Mouse (Mus musculus) hindbrain, embryonic 15.5 days (tissue): Measurements from ENCODE around the gene Cdc42bpg. TPM values are rescaled to one million over a fixed set of nuclear protein-coding genes. Genes with fewer than 3 reads are reported as not detected.

Experiments
- ATAC-seq: fragments of 200-750 bp; cut with Nextera tagmentation; 2 replicates; pipeline ENCODE4 v1.8.0; 2017; ENCODE audit warnings: low read depth, moderate number of reproducible peaks, moderate TSS enrichment; ENCODE audit not compliant: low FRiP score
- H3K27ac ChIP-seq: fragments of 300-500 bp; sonication (generic); replicated peaks from 2 replicates; pipeline ENCODE4 v1.5.1; 2015; ENCODE audit warnings: mild to moderate bottlenecking, inconsistent platforms
- H3K27me3 ChIP-seq: fragments of 300-500 bp; sonication (generic); 2 replicates; pipeline ENCODE4 v1.6.1; 2015; ENCODE audit warnings: control low read depth, inconsistent platforms
- H3K36me3 ChIP-seq: fragments of 300-500 bp; sonication (generic); 2 replicates; pipeline ENCODE4 v1.6.1; 2015; ENCODE audit warnings: control low read depth, inconsistent platforms
- H3K4me1 ChIP-seq: fragments of 300-500 bp; sonication (generic); replicated peaks from 2 replicates; pipeline ENCODE4 v1.6.1; 2015; ENCODE audit warnings: control low read depth, inconsistent platforms
- H3K4me2 ChIP-seq: fragments of 300-500 bp; sonication (generic); 2 replicates; pipeline ENCODE4 v1.6.1; 2015; ENCODE audit warnings: moderate library complexity, mild to moderate bottlenecking, inconsistent platforms
- H3K4me3 ChIP-seq: fragments of 300-500 bp; sonication (generic); 2 replicates; pipeline ENCODE4 v1.5.1; 2015; ENCODE audit warnings: mild to moderate bottlenecking, inconsistent platforms
- H3K9ac ChIP-seq: fragments of 300-500 bp; sonication (generic); 2 replicates; pipeline ENCODE4 v1.6.1; 2015; ENCODE audit warnings: inconsistent platforms
- H3K9me3 ChIP-seq: fragments of 300-500 bp; sonication (generic); 2 replicates; pipeline ENCODE4 v1.6.1; 2016; ENCODE audit warnings: control low read depth, inconsistent platforms
- WGBS: fragments of 180-500 bp; shearing (Covaris S2); methylation state at CpG from one replicate; pipeline ENCODE4 v1.1.7; 2015; 5-methylcytosine and 5-hydroxymethylcytosine counted together
- microRNA counts: library from miRNA; unstranded; fragments of <30 nt; microRNA quantifications from one replicate; lab custom pipeline; 2016
- microRNA-seq: library from miRNA; unstranded; fragments of <30 nt; microRNA quantifications from one replicate; pipeline ENCODE4, GENCODE M21; 2016
- polyA plus RNA-seq: library from polyadenylated mRNA; unstranded; fragments of >200 nt; fragmentation: Nextera tagmentation; extraction: Ambion mirVana; gene quantifications from 2 replicates; pipeline ENCODE4 v1.2.1, GENCODE M21; 2015

Cdc42bpg gene
- polyA plus RNA-seq, 1 experiment from 2014 or later, result 0.36 TPM

- 0 out of 2 replicates have a peak, but pooled peaks have one; percentile 32 for ATAC-seq
- 61% methylated on average over 12 of the region's 12 CpGs for WGBS
- H3K9ac ChIP-seq, result no peak overlapping the region
- H3K4me3 ChIP-seq, result no peak overlapping the region
- no peaks in the 10 kb centered on the region for H3K9me3 ChIP-seq
- peaks cover 89% of the 10 kb centered on the region for H3K36me3 ChIP-seq
- H3K4me2 ChIP-seq, result no peak overlapping the region
- H3K27ac ChIP-seq, result no peak overlapping the region
- no peaks in the 10 kb centered on the region for H3K27me3 ChIP-seq
- 0 out of 2 replicates have a peak, but pooled peaks cover 6% of the 10 kb centered on the region for H3K4me1 ChIP-seq
These were observed 67.5 kb downstream of the Cdc42bpg start for GRCm38 (mm10) chr19:6373539-6374400.

GRCm38 (mm10) chr19:6374571-6374970, 68.3 kb downstream of the Cdc42bpg start:
- Histone ChIP-seq H3K4me1 (0 out of 2 replicates have a peak, but pooled peaks cover 6% of the 10 kb centered on the region), H3K27me3 (no peaks in the 10 kb centered on the region), H3K9ac (no peak overlapping the region), H3K27ac (no peak overlapping the region), H3K36me3 (peaks cover 84% of the 10 kb centered on the region), H3K4me2 (no peak overlapping the region), H3K4me3 (no peak overlapping the region), H3K9me3 (no peaks in the 10 kb centered on the region)
- 95% methylated on average over 10 of the region's 10 CpGs for WGBS
- no peak for ATAC-seq

MicroRNAs within 50 kb of the gene (microRNA counts, 519-probe panel; counts per million panel counts)
- microRNA mmu-miR-192 (lab: Ali Mortazavi, UCI), result 1,952 counts per million, percentile 17 among the panel's probes with 10 or more counts

Small RNAs within 50 kb of the gene (microRNA-seq; reads per million reads assigned to microRNA genes)
- 66.7 reads per million, percentile 45 among the genes with 10 or more reads in this experiment for gene Mir192
- 70.6 reads per million, percentile 47 among the genes with 10 or more reads in this experiment for gene Mir194-2
- gene Mir6989, result not detected

Other genes with a start within 250 kb of the Cdc42bpg start
- gene Mrpl49, start 248.7 kb upstream of the Cdc42bpg start, polyA plus RNA-seq, result 62.3 and 64.4 TPM in 2 replicates
- 503 and 507 TPM in 2 replicates for gene Fau, start 248.6 kb upstream of the Cdc42bpg start, polyA plus RNA-seq
- 33.0 and 34.8 TPM in 2 replicates for gene Znhit2, start 245.3 kb upstream of the Cdc42bpg start, polyA plus RNA-seq
- gene Tm7sf2, start 238.1 kb upstream of the Cdc42bpg start, polyA plus RNA-seq, result 58.6 and 60.1 TPM in 2 replicates
- gene Vps51, start 229.2 kb upstream of the Cdc42bpg start, polyA plus RNA-seq, result 84.8 and 94.0 TPM in 2 replicates
- not detected in 2 replicates for gene Tmem262, start 226.4 kb upstream of the Cdc42bpg start, polyA plus RNA-seq
- gene Gm28374, start 224.2 kb upstream of the Cdc42bpg start, polyA plus RNA-seq, result 1.3 and 1.4 TPM in 2 replicates
- gene Zfpl1, start 221.5 kb upstream of the Cdc42bpg start, polyA plus RNA-seq, result 79.3 and 82.0 TPM in 2 replicates
- gene Cdca5, start 221.5 kb upstream of the Cdc42bpg start, polyA plus RNA-seq, result 8.4 and 9.6 TPM in 2 replicates
- gene AC131692.1, start 212.0 kb upstream of the Cdc42bpg start, polyA plus RNA-seq, result not detected in 2 replicates
- 0.54 and 0.60 TPM in 2 replicates for gene Naaladl1, start 200.7 kb upstream of the Cdc42bpg start, polyA plus RNA-seq
- gene Sac3d1, start 187.8 kb upstream of the Cdc42bpg start, polyA plus RNA-seq, result 50.2 and 57.5 TPM in 2 replicates
- gene Snx15, start 178.2 kb upstream of the Cdc42bpg start, polyA plus RNA-seq, result 61.7 and 65.4 TPM in 2 replicates
- not detected in 2 replicates for gene Batf2, start 165.5 kb upstream of the Cdc42bpg start, polyA plus RNA-seq
- 141 and 147 TPM in 2 replicates for gene Arl2, start 164.9 kb upstream of the Cdc42bpg start, polyA plus RNA-seq
- not detected in 2 replicates for gene Majin, start 122.1 kb upstream of the Cdc42bpg start, polyA plus RNA-seq
- gene Gpha2, start 80.1 kb upstream of the Cdc42bpg start, polyA plus RNA-seq, result 0.56 TPM in 1 of 2 replicates, not detected in the other
- gene Ppp2r5b, start 70.6 kb upstream of the Cdc42bpg start, polyA plus RNA-seq, result 134 and 162 TPM in 2 replicates
- gene Atg2a, start 64.8 kb upstream of the Cdc42bpg start, polyA plus RNA-seq, result 13.3 and 16.1 TPM in 2 replicates
- gene Ehd1, start 29.7 kb upstream of the Cdc42bpg start, polyA plus RNA-seq, result 92.5 and 103 TPM in 2 replicates
- gene Men1, start 28.5 kb downstream of the Cdc42bpg start, polyA plus RNA-seq, result 78.8 and 82.3 TPM in 2 replicates
- gene Map4k2, start 34.7 kb downstream of the Cdc42bpg start, polyA plus RNA-seq, result 20.1 and 21.8 TPM in 2 replicates
- 103 and 117 TPM in 2 replicates for gene Sf1, start 57.2 kb downstream of the Cdc42bpg start, polyA plus RNA-seq
- 7.0 and 7.6 TPM in 2 replicates for gene Pygm, start 77.9 kb downstream of the Cdc42bpg start, polyA plus RNA-seq
- gene Rasgrp2, start 92.9 kb downstream of the Cdc42bpg start, polyA plus RNA-seq, result 140 and 148 TPM in 2 replicates
- 44.3 and 46.6 TPM in 2 replicates for gene Nrxn2, start 112.3 kb downstream of the Cdc42bpg start, polyA plus RNA-seq
- not detected in 2 replicates for gene Slc22a12, start 236.6 kb downstream of the Cdc42bpg start, polyA plus RNA-seq